Mouse (Mus musculus) olfactory bulb, adult 2 months (tissue): ENCODE results near the gene Cdkal1.

Source experiments
- CTCF ChIP-seq: fragments of 200-500 bp; IDR thresholded peaks from 2 replicates; pipeline ENCODE4 v1.5.1; 2012; ENCODE audit warnings: low read depth, mild to moderate bottlenecking, low read length, moderate library complexity; ENCODE audit not compliant: insufficient read depth
- POLR2A ChIP-seq: fragments of 200-500 bp; IDR thresholded peaks from 2 replicates; pipeline ENCODE4 v1.6.1; 2012; ENCODE audit warnings: mild to moderate bottlenecking, low read depth, low read length, moderate library complexity; ENCODE audit not compliant: insufficient read depth

DNA sequence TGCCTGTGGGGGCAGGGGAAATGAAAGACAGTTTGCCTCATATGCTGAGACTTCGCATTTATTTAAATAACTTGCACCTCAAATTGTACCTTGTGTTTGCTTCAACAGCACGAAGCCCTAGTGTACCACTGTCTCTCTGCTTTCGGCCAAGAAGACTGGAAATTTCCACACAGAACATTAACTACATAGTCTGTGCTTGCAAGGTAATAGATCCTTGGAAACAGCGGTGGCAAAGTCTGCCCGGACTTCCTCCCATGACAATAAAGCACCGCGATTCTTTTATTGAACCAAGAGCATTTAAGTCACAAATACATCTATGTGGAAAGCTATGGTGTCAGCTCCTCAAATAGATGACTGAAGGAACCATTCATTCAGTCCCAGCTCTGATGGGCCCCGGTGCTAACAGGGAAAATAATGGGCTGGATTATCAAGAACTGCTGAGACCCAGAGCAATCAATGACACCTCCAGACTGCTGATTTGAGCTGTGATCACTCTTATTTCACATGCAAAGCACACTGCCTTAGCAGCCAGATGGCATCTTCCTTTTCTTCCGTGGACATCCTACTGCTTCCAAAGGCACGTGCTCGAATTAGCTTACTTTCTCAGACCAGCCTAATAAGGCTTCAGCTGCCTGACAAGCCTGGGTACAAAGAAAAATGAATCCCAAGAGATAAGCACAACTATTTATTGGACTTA, 591.3 kb downstream of the Cdkal1 start:
- no peak for TF ChIP-seq POLR2A
- TF ChIP-seq CTCF, result no peak
